Mouse (Mus musculus): ENCODE measurements at regions not wholly inside any gene's neighbourhood (a gene's known extent, or its start where the extent isn't known, plus 50 kb on each side); places are given as distances from the start of the nearest gene placed in this dataset.

DNA sequence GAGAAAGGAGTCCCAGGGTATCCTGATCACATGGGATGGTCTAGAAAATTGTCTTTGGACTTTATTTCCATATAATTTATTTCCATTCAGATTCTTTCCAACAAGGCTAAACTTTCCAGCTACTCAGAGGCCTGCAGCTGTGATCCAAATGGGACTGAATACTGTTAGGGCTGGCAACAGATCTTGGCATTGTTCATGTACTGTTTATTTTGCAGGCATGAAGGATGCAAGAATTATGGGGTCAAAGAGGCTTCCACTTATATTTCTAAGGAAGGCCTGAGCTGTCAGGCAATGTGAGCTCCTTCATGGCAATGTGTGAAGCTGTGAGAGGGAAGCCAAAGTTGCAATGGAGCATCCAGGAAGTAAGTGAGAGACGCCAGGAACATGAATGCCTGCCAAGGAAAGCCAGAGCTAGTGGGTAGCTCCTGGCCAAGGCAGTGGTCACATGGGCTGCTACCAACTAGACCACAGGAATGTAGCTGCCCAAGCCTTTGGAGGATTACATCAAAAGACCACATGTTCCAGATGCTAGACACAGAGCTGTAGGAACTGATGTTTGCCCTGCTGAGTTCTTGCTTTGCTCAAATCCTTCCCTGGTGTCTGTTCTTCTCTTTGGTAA, 261.8 kb upstream of the Sox11 start:
- no peak for ATAC-seq (ENCODE audit: low TSS enrichment)

GRCm38 (mm10) chr12:27599149-27599548, 256.8 kb upstream of the Sox11 start:
- peak; percentile 79 for ATAC-seq (ENCODE audit: low TSS enrichment)

DNA sequence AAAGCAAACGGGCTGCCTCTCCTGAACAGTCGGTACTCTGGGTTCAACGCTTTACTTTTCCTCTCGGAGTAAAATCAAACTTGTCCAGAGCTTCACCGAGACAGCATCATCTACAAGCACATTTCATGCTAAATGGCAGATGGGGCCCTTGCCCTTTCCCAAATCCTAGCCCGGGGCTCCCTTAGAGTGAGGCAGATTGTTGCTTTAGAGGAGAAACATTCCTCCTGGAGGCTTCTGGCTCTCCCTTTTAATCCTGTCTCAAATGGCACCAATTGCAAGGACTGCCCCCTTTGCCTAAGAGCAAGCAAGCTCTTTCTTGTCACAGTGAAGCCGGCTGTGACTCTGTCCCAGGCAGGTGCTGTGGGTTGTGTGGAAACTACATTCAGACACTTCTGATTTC, 255.5 kb upstream of the Sox11 start:
- ATAC-seq (ENCODE audit: low TSS enrichment) = no peak

GRCm38 (mm10) chr12:27597322-27597721, 254.9 kb upstream of the Sox11 start:
- peak; percentile 78; the same call in 1 of the 2 replicates for ATAC-seq (ENCODE audit: low TSS enrichment)

- ATAC-seq (ENCODE audit: low TSS enrichment) = no peak
These were observed 253.2 kb upstream of the Sox11 start for GRCm38 (mm10) chr12:27595576-27595975.

DNA sequence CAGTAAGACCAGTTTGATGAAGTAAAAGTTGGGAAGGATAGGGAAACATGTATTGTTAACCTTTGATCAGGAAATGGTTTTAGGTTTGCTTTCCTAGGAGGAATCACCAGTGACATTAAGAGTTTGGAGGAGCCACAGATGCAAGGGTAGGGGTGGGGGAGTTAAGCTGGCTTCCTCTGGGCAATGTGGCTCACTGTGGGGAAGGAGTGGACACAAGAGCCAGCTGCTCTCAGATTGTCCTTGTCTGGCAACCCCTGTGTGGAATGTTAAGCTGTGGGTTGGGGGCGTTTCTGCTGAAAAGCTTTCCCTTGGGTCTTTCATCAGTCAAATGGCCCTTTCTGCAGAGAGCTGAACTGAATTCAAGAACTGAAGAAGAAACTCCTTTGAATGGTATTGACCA, 251.1 kb upstream of the Sox11 start:
- no peak for ATAC-seq (ENCODE audit: low TSS enrichment)

- ATAC-seq (ENCODE audit: low TSS enrichment) = no peak
These were observed 233.8 kb upstream of the Sox11 start for GRCm38 (mm10) chr12:27576109-27576700.

DNA sequence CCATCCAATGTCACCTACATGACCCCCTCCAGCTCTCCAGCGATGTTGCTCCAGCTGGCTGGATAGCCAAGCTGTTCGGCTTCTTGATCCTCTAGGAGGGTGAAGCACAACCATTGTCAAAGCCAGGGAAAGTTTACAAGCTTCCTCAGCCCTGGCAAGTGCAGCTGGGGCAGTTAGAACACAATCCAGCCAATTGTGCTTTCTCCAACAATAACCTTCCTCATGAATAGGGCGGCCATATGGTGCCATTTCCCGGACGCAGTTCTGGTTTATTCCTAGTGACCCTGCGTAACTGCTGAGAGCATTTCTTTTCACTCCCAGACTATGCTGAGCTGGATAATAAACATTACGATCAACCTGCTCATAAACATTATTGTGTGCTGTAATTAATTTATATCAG, 233.3 kb upstream of the Sox11 start:
- ATAC-seq (ENCODE audit: low TSS enrichment) = no peak

- ATAC-seq (ENCODE audit: low TSS enrichment) = no peak
These were observed 224.9 kb upstream of the Sox11 start for GRCm38 (mm10) chr12:27567250-27567649.

DNA sequence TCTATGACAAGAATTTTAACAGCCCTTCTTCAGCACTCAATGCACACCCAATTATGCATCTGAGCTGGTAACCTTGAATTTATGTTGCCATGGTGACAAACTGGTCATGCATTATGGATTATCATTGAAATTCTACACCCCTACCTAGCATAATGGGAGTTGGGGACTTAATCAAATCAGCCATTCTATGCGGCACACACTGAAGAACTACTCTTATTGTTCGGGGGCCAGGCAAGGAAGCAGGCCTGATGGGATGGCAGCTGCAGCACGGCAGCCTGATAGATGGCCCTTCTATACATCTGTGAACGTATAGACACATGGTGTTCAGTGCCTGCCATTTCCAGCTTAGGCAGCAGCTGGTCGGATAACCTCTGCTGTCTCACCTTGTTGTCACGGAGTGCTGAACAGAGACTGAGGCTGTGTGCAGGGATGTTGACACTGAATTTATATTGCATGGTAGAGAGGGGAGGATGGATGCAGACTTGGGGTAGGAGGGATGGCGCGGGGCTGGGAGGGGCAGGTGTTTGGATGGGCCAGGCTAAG, 223.7 kb upstream of the Sox11 start:
- no peak for ATAC-seq (ENCODE audit: low TSS enrichment)

DNA sequence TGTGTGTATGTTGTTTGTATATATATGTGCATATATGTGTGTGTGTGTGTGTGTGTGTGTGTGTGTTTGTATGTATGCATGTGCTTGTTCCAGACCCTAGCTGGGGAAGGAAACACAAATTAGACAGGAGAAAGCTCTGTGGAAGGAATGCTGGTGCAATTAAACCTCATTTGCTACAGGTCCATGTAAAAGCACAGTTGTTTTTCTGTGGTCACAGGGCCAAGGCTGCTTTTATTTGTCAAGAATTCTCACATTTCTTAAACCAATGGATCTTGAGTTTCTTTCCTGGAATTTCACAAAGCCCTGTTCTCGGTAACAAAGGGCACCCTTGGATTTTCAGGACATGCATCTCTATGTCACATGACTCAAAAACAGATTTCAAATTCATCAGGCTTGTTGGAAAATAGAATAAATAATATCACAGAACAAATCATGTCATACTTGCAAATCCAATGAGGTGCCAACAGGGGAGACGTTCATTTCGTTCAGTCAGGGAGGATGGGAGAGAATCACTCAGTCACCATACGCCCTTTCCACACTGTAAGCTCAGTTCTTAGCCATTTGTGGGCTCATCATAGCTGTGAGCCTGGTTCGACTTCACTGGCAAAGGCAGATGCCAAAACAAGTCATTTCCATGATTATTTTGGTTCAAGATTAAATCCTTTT, 222.4 kb upstream of the Sox11 start:
- no peak for ATAC-seq (ENCODE audit: low TSS enrichment)

DNA sequence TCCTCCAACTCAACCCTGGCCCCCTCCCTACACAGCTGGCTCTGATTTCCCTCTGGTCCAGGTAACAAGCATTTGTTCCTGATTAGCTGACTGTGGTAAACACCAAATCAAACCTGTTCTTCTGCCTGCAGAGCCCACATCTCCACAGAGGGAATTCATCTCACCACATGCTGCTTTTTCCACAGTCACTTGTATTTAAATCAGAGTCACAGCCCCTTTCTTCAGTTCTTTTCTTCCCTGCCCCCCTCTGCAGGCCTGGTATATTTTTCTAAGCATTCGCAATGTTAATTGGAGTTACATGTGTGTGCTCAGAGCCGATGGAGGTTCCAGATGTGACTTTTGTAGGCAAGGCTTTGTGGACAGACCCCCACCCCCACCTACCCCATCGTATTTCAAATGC, 221.5 kb upstream of the Sox11 start:
- no peak for ATAC-seq (ENCODE audit: low TSS enrichment)

GRCm38 (mm10) chr12:27552809-27553208, 210.4 kb upstream of the Sox11 start:
- ATAC-seq (ENCODE audit: low TSS enrichment) = no peak

- no peak for ATAC-seq (ENCODE audit: low TSS enrichment)
These were observed 195.8 kb upstream of the Sox11 start for GRCm38 (mm10) chr12:27538210-27538609.

DNA sequence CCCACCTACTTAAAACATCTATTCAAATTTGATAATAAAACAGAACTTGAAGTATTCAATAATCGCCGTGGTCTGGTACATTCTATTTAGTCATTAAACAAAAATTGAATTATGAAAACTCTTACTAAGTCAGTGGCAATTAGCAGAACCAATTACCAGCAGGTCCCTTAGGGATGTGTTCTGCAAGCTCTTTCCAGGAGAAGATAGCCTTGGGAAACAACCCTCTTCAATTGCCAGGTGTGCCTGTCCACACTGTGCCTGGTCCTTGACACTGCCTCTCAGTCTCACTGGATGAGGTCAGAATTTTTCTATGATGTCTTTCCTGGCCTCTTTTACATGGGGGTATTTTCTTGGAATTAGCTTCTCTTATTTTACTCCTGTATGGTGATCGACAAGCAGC, 195.1 kb upstream of the Sox11 start:
- no peak for ATAC-seq (ENCODE audit: low TSS enrichment)

GRCm38 (mm10) chr12:27537017-27537416, 194.6 kb upstream of the Sox11 start:
- peak; percentile 52; the same call in 1 of the 2 replicates for ATAC-seq (ENCODE audit: low TSS enrichment)

GRCm38 (mm10) chr12:27525604-27526003, 183.2 kb upstream of the Sox11 start:
- no peak for ATAC-seq (ENCODE audit: low TSS enrichment)

- no peak for ATAC-seq (ENCODE audit: low TSS enrichment)
These were observed 170.9 kb upstream of the Sox11 start for GRCm38 (mm10) chr12:27513253-27513652.

DNA sequence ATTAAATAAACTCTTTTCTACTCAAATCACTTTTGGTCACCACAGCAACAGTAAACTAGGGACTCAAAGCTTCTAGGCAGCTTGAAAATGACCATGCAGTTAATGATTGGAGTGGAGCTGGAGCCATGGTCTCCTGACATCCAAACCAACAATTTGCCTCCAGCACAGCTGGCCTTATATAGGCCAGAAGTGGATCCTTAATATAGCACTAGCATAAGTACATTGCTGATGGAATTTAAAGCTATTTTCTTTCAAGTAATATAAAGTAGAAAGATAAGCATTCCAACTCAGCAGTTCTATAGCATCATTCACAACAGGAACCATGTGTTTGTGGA, 165.8 kb upstream of the Sox11 start:
- no peak for ATAC-seq (ENCODE audit: low TSS enrichment)

DNA sequence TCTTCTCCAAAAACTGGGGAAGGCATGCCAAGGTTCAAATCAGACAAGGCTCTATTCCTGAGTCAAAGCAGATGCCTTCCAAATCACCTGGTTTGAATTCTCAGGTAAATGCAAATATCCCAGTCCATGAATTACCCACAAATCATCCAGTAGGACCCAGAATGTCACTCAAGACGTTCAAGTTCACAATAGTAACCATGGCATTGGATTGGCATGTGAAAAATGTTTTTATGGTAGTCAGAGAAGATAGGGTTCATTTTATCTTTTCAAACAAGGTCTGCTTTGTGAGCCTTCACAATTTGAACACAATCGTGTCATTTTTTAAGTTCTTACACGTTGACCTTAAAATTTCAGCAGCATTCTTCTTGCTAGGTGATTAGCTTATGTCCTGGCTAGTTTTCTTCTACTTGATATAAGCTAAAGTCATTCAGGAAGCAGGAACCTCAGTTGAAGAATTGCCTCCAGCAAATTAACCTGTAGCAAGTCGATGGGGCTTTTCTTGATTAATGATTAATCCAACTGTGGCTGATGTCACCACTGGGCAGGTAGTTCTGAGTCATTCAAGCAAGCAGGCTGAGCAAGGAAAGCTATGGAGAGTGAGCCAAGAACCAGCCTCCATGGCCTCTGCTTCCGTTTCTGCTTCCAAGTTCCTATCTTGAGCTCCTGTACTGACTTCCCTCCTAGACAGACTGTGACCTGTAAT, 165.3 kb upstream of the Sox11 start:
- no peak for ATAC-seq (ENCODE audit: low TSS enrichment)

- ATAC-seq (ENCODE audit: low TSS enrichment) = no peak
These were observed 160.5 kb upstream of the Sox11 start for GRCm38 (mm10) chr12:27502716-27503486.

DNA sequence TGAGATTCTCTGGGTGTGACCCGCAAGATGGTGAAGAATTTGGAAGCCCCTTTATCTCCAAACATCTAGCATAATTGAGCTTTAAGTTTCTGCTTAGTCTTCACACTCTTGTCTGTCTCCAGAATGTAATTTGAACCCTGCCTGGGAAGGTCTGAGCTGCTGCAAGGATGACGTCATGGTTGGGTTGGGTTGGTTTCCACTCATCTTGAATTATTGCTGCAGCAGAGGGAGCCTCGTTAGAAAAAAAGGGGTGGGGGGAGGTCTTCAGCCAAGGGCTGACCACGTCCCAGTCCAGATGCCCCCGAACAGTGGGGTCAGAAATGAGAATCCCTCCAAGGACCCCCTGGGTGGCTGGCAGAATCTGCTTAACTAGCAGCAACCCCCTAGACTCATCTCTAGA, 158.1 kb upstream of the Sox11 start:
- no peak for ATAC-seq (ENCODE audit: low TSS enrichment)

Data from frontal cortex, adult (tissue).